Mouse (Mus musculus): ENCODE results near the gene Ckap4. TPM values are rescaled to one million over a fixed set of nuclear protein-coding genes. Genes with fewer than 3 reads are reported as not detected.
A peak's percentile ranks its signal among the peaks of the same experiment; 100 is the strongest.

The Ckap4 gene
- polyA plus RNA-seq, 1 experiment from 2014 or later: 121 TPM

DNA sequence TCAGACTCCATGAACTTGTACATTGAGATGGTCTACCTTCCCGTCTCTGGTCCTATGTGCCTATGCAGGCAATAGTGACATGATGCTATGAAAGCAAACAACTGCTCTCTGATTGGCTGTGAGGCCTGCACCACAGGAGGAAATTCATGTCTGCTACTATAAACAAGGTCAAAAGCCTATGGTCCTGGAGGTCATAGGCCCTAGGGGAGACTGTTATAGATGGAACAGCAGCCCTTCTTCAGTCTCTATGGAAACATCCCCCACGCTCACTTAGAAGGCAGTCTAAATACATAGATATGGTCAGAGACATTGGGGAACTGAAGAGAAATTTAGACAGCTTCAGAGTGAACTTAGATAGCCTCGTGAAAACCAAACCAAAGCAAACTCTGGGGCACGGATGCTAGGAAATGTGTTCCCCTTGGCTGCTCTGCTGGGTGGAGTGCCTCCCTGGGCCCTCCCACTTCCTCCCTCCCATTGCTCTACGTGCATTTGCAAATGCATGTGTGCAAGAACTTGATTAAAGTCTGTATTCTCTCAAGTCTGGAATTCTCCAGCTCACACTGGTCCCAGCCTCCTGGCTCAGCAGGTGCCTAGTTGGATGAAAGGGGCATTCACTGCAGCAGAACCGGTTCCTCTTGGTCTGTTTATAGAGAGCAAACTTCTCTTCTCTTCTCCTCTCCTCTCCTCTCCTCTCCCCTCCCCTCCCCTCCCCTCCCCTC is 20.6 kb upstream of the Ckap4 start:
- ATAC-seq (ENCODE audit: low FRiP score, low TSS enrichment): peak; percentile 77
- no peaks in the 10 kb centered on the region for H3K36me3 ChIP-seq (ENCODE audit: control insufficient read depth, insufficient read depth, low read length)
- 31% methylated on average over 6 of the region's 6 CpGs for WGBS
- H3K27ac ChIP-seq (ENCODE audit: low read depth, low read length): peak overlapping the region; percentile 47; the same call in 1 of the 2 replicates
- H3K4me1 ChIP-seq (ENCODE audit: control insufficient read depth, insufficient read depth, low read length): no peaks in the 10 kb centered on the region
- 0 out of 2 replicates have a peak, but pooled peaks cover 2% of the 10 kb centered on the region for H3K9me3 ChIP-seq (ENCODE audit: control insufficient read depth, low read length)
- no peak overlapping the region for H3K4me3 ChIP-seq (ENCODE audit: low read length)
- H3K27me3 ChIP-seq (ENCODE audit: control insufficient read depth, insufficient read depth, low read length): no peaks in the 10 kb centered on the region
- no peak overlapping the region for H3K4me2 ChIP-seq (replicated peaks; ENCODE audit: low read depth, low read length)
- no peak overlapping the region for H3K9ac ChIP-seq (ENCODE audit: low read depth, low read length)

DNA sequence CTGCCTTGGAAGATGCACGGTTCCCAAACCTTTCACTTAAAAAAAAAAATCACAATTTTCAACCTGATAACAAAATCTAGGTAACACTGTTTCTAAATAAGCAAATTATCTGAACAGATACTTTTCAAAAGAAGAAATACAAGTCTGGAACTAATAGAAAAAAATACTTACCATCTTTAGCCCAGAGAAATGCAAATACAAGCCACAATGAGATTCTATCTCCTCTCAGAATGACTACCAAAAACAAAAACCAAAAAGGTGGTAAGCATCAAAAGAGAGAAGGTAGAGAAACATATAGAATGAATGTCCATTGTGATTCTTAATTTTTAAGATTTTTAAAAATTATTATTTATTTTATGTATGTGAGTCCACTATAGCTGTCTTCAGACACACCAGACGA is 18.6 kb upstream of the Ckap4 start:
- WGBS: 92% methylated on average over 2 of the region's 2 CpGs
- no peak overlapping the region for H3K9ac ChIP-seq (ENCODE audit: low read depth, low read length)
- no peak overlapping the region for H3K27ac ChIP-seq (ENCODE audit: low read depth, low read length)
- H3K36me3 ChIP-seq (ENCODE audit: control insufficient read depth, insufficient read depth, low read length): no peaks in the 10 kb centered on the region
- H3K27me3 ChIP-seq (ENCODE audit: control insufficient read depth, insufficient read depth, low read length): no peaks in the 10 kb centered on the region
- H3K9me3 ChIP-seq (ENCODE audit: control insufficient read depth, low read length): no peaks in the 10 kb centered on the region
- no peak for ATAC-seq (ENCODE audit: low FRiP score, low TSS enrichment)
- H3K4me3 ChIP-seq (ENCODE audit: low read length): no peak overlapping the region
- H3K4me2 ChIP-seq (replicated peaks; ENCODE audit: low read depth, low read length): no peak overlapping the region
- H3K4me1 ChIP-seq (ENCODE audit: control insufficient read depth, insufficient read depth, low read length): no peaks in the 10 kb centered on the region

DNA sequence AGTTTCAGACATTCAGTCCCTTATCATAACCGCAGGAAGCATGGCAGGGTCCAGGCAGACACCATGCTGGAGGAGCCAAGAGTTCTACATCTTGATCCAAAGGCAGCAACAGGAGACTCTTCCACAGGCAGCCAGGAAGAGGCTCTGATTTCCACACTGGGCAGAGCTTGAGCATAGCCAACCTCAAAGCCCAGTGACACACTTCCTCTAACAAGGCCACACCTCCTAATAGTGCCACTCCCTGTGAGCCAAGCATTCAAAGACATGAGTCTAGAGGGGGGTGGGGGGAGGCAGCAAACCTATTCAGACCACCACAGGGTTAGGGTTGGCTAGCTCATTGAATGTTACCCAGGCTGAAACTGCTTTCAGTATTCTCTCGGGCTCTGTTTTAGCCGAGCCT is 18.0 kb upstream of the Ckap4 start:
- ATAC-seq (ENCODE audit: low FRiP score, low TSS enrichment): no peak
- Histone ChIP-seq H3K36me3 (ENCODE audit: control insufficient read depth, insufficient read depth, low read length) (no peaks in the 10 kb centered on the region), H3K4me2 (replicated peaks; ENCODE audit: low read depth, low read length) (no peak overlapping the region), H3K9ac (ENCODE audit: low read depth, low read length) (no peak overlapping the region), H3K9me3 (ENCODE audit: control insufficient read depth, low read length) (no peaks in the 10 kb centered on the region), H3K27me3 (ENCODE audit: control insufficient read depth, insufficient read depth, low read length) (no peaks in the 10 kb centered on the region), H3K4me1 (ENCODE audit: control insufficient read depth, insufficient read depth, low read length) (no peaks in the 10 kb centered on the region), H3K27ac (ENCODE audit: low read depth, low read length) (no peak overlapping the region), H3K4me3 (ENCODE audit: low read length) (no peak overlapping the region)
- WGBS: 91% methylated on average over 3 of the region's 3 CpGs

DNA sequence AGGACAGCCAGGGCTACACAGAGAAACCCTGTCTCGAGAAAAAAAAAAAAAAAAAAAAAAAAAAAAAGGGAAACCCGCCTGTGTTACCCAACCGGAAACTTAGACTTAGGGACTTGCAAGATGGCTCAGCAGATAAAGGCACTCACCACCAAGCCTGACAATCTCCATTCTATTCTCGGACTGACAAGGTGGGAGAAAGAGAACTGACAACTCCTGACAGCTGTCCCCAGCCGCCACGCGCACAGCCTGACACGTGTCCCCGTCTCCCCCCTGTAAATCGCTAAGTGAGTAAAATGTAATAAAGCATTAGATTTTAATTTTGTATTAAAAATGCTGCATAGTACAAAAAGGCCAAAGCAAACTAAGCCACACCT is 16.0 kb upstream of the Ckap4 start:
- Histone ChIP-seq H3K36me3 (ENCODE audit: control insufficient read depth, insufficient read depth, low read length) (no peaks in the 10 kb centered on the region), H3K4me1 (ENCODE audit: control insufficient read depth, insufficient read depth, low read length) (no peaks in the 10 kb centered on the region), H3K27me3 (ENCODE audit: control insufficient read depth, insufficient read depth, low read length) (no peaks in the 10 kb centered on the region), H3K9ac (ENCODE audit: low read depth, low read length) (no peak overlapping the region), H3K27ac (ENCODE audit: low read depth, low read length) (no peak overlapping the region), H3K4me2 (replicated peaks; ENCODE audit: low read depth, low read length) (no peak overlapping the region), H3K9me3 (ENCODE audit: control insufficient read depth, low read length) (no peaks in the 10 kb centered on the region), H3K4me3 (ENCODE audit: low read length) (no peak overlapping the region)
- no peak for ATAC-seq (ENCODE audit: low FRiP score, low TSS enrichment)
- 82% methylated on average over 10 of the region's 10 CpGs for WGBS

DNA sequence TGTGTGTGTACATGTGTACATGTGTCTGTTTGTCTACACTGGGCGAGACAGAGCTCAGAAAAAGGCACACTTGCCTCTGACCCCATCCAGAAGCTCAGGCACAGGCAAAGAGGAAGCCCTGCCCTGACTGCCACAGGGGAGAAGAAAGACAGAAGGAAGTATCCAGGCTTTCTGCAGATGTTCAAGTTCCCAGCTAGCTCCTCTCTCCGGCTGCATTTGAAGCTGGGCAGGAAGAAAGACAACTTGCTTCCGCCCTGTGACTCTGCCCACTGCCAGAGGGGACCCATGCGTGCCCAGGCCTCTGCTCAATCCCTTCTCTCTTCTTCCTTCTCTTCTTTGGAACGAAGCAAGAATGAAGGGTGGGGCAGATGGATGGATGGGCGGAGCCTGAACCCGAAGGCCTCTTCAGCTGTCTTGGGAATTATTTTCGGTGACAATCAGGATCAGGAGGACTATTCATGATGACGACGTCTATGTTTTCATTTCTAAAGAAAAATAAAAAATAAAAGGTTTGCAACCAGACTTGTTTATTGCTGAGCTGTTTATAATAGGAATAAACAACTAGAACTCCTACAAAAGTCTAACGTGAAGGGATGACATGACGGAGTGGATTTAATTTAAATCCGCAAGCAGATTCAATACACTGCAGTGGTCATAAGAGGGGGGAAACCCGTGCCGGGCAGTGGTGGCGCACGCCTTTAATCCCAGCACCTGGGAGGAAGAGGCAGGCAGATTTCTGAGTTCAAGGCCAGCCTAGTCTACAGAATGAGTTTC is 15.5 kb upstream of the Ckap4 start:
- Histone ChIP-seq H3K4me2 (replicated peaks; ENCODE audit: low read depth, low read length) (no peak overlapping the region), H3K9ac (ENCODE audit: low read depth, low read length) (0 out of 2 replicates have a peak overlapping the region, but pooled peaks have one; percentile 12), H3K27me3 (ENCODE audit: control insufficient read depth, insufficient read depth, low read length) (no peaks in the 10 kb centered on the region), H3K4me3 (ENCODE audit: low read length) (no peak overlapping the region), H3K36me3 (ENCODE audit: control insufficient read depth, insufficient read depth, low read length) (no peaks in the 10 kb centered on the region), H3K4me1 (ENCODE audit: control insufficient read depth, insufficient read depth, low read length) (no peaks in the 10 kb centered on the region), H3K27ac (ENCODE audit: low read depth, low read length) (no peak overlapping the region), H3K9me3 (ENCODE audit: control insufficient read depth, low read length) (no peaks in the 10 kb centered on the region)
- ATAC-seq (ENCODE audit: low FRiP score, low TSS enrichment): no peak
- WGBS: 85% methylated on average over 17 of the region's 17 CpGs

DNA sequence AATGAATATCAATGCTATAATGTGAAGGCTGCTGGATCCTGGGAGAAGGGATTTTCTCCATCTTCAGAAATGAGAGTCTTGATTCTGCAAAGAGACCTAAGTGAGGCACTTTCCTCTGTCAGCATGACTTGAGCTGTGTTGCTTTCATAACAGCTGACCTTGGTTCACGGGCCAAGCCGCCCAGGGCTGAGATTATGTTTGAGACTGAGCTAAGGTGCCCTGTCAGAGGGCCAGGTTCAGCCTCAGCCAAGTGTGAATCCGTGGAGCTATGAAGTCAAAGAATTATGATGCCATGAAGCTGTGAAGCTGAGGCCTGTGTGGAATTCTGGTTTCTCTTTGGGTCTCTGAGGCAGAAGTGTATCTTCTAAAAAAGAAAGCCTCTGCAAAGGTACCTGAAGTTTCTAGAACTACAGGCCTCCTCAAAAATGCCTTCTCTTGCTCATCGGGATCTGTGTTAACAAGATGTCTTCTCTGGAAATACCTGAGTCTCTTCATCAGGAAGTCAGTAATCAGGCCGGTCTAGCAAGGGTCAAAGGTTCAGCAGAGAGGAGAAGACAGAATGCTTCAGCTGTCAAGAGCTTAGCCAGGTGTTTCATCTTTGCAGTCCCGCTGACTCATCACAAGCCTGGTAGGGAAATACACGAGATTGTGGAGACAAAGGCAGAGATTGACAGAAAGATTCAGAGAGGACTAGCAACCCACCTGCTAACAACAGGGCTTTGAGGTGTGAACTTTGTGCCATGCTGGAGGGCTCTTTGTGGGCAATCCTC is 11.2 kb upstream of the Ckap4 start:
- no peak overlapping the region for H3K4me3 ChIP-seq (ENCODE audit: low read length)
- H3K4me1 ChIP-seq (ENCODE audit: control insufficient read depth, insufficient read depth, low read length): no peaks in the 10 kb centered on the region
- H3K9me3 ChIP-seq (ENCODE audit: control insufficient read depth, low read length): no peaks in the 10 kb centered on the region
- no peak for ATAC-seq (ENCODE audit: low FRiP score, low TSS enrichment)
- H3K9ac ChIP-seq (ENCODE audit: low read depth, low read length): no peak overlapping the region
- H3K4me2 ChIP-seq (replicated peaks; ENCODE audit: low read depth, low read length): no peak overlapping the region
- H3K27ac ChIP-seq (ENCODE audit: low read depth, low read length): no peak overlapping the region
- no peaks in the 10 kb centered on the region for H3K36me3 ChIP-seq (ENCODE audit: control insufficient read depth, insufficient read depth, low read length)
- H3K27me3 ChIP-seq (ENCODE audit: control insufficient read depth, insufficient read depth, low read length): no peaks in the 10 kb centered on the region
- WGBS: 40% methylated on average over 7 of the region's 7 CpGs

DNA sequence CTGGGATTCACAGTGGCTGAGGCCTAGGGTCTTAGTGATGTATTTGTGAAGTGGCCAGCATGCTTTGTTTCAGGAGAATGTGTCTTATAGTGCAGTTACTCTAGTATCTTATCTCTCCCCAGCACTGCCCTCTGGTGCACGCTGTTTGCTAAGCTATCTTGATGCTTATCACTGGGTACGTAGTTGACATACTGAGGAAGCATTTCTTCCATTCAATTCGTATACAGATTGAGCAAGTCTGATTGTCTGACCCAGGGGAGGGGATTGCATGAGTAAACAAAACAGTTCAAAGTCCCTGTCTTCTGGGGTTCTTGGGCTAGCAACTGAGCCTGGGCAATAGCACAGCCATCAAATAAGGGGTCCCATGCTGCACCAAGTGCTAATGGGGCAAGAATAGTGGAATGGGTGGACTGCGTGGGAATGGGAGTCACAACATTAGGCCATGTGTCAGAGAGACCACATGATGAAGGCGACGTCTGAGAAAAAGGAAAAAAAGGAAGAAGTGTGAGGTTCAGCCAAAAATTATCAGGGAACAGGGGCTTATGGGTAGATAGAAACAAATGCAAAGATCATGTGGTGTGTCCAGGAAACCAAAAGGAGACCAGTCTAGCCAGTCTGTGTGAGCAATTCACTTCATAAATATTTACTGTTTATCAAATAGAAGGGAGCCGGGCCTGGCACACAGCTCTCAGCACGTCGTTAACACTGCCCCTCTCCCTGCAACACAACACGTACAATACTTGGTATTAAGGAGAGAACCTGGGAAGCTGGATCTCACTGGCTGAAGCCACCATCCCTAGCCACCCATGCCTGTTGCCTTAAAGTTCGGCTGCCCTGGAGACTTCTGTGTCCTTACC is 9.2 kb upstream of the Ckap4 start:
- 81% methylated on average over 11 of the region's 11 CpGs for WGBS
- H3K4me2 ChIP-seq (replicated peaks; ENCODE audit: low read depth, low read length): no peak overlapping the region
- no peak overlapping the region for H3K4me3 ChIP-seq (ENCODE audit: low read length)
- no peaks in the 10 kb centered on the region for H3K36me3 ChIP-seq (ENCODE audit: control insufficient read depth, insufficient read depth, low read length)
- no peak for ATAC-seq (ENCODE audit: low FRiP score, low TSS enrichment)
- no peak overlapping the region for H3K9ac ChIP-seq (ENCODE audit: low read depth, low read length)
- H3K27me3 ChIP-seq (ENCODE audit: control insufficient read depth, insufficient read depth, low read length): no peaks in the 10 kb centered on the region
- no peaks in the 10 kb centered on the region for H3K4me1 ChIP-seq (ENCODE audit: control insufficient read depth, insufficient read depth, low read length)
- no peak overlapping the region for H3K27ac ChIP-seq (ENCODE audit: low read depth, low read length)
- no peaks in the 10 kb centered on the region for H3K9me3 ChIP-seq (ENCODE audit: control insufficient read depth, low read length)

DNA sequence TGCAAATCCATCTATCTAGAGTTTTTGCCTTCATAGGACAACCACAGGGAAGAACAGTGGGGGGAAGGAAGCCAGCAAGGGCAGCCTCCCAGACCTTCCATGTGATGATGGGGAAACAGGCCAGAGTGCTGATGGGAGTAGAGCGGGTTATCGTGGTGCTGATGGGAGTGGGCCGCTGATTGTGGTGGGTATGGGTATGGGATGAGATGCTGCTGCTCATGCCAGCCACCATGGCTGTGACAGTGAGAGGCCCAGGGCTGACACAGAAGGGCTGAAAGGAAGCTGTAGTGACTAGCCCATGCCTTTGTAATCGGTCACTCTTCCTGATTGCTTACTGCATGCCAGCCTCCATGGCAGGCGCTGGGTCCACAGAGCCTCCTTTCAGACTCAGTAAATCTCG is 5.8 kb upstream of the Ckap4 start:
- no peak for ATAC-seq (ENCODE audit: low FRiP score, low TSS enrichment)
- Histone ChIP-seq H3K36me3 (ENCODE audit: control insufficient read depth, insufficient read depth, low read length) (no peaks in the 10 kb centered on the region), H3K4me2 (replicated peaks; ENCODE audit: low read depth, low read length) (no peak overlapping the region), H3K27ac (ENCODE audit: low read depth, low read length) (no peak overlapping the region), H3K9me3 (ENCODE audit: control insufficient read depth, low read length) (no peaks in the 10 kb centered on the region), H3K4me1 (ENCODE audit: control insufficient read depth, insufficient read depth, low read length) (peaks cover 6% of the 10 kb centered on the region; the same call in 1 of the 2 replicates), H3K9ac (ENCODE audit: low read depth, low read length) (no peak overlapping the region), H3K4me3 (ENCODE audit: low read length) (no peak overlapping the region), H3K27me3 (ENCODE audit: control insufficient read depth, insufficient read depth, low read length) (no peaks in the 10 kb centered on the region)
- WGBS: 92% methylated on average over 6 of the region's 6 CpGs

Measured in kidney, embryonic 14.5 days (tissue).